Mouse (Mus musculus): Measurements from ENCODE around the gene Gm10181.

- no peak for TF ChIP-seq POLR2A (IDR thresholded peaks at IDR 0.05; ENCODE audit: insufficient read depth, low read depth, low read length)
- no peak for TF ChIP-seq CTCF (IDR thresholded peaks at IDR 0.05; ENCODE audit: insufficient read depth, low read depth, low read length)
These were observed 16.6 kb upstream of the Gm10181 start for GRCm38 (mm10) chr9:25072666-25073065.
